Mouse (Mus musculus) activated CD4-positive, CD25-positive, alpha-beta regulatory T cell, adult 4 months (primary cell): ENCODE results near the gene Mapk6. TPM values are rescaled to one million over a fixed set of nuclear protein-coding genes. Genes with fewer than 3 reads are reported as not detected.
A peak's percentile ranks its signal among the peaks of the same experiment; 100 is the strongest.
"Not testable (repeated sequence)": the region's sequence is repeated elsewhere in the genome, so short reads cannot be mapped to it uniquely, and the experiment has no call there.

Experiments used
- ATAC-seq: one replicate; pipeline ENCODE4 v1.8.0; 2017
- polyA plus RNA-seq, 2 experiments: library from polyadenylated mRNA; unstranded; fragments of 100-300 nt; shearing (Covaris generic); gene quantifications; one replicate each; pipeline ENCODE4 v1.2.1; 2017

Mapk6 gene
- polyA plus RNA-seq, 2 experiments from 2014 or later: 43.5 to 51.0 TPM

- no peak for ATAC-seq
Observed at GRCm38 (mm10) chr9:75378774-75379173, 31.0 kb downstream of the Mapk6 start.

GRCm38 (mm10) chr9:75376428-75376827, 33.4 kb downstream of the Mapk6 start:
- no peak for ATAC-seq

GRCm38 (mm10) chr9:75375606-75376005, 34.2 kb downstream of the Mapk6 start:
- ATAC-seq: no peak

GRCm38 (mm10) chr9:75368779-75369178, 41.0 kb downstream of the Mapk6 start:
- ATAC-seq: no peak

- no peak for ATAC-seq
Observed at GRCm38 (mm10) chr9:75366191-75366590, 43.6 kb downstream of the Mapk6 start.

DNA sequence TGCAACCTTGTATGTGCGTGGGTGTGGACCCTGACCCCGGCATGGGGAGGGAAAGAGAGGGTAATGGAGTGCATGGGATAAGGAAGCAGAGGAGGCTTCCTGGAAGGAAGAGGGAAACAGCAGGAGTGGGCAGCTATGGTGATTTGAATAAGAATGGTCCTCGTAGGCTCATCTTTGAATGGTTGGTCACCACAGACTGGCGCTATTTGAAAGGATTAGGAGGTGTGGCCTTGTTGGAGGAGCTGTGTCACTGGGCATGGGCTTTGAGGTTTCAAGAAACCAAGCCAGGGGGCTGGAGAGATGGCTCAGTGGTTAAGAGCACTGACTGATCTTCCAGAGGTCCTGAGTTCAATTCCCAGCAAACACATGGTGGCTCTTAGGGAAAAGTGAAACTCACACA, 44.6 kb downstream of the Mapk6 start:
- ATAC-seq: no peak

- ATAC-seq: not testable (repeated sequence)
Observed at GRCm38 (mm10) chr9:75363702-75364101, 46.1 kb downstream of the Mapk6 start.

DNA sequence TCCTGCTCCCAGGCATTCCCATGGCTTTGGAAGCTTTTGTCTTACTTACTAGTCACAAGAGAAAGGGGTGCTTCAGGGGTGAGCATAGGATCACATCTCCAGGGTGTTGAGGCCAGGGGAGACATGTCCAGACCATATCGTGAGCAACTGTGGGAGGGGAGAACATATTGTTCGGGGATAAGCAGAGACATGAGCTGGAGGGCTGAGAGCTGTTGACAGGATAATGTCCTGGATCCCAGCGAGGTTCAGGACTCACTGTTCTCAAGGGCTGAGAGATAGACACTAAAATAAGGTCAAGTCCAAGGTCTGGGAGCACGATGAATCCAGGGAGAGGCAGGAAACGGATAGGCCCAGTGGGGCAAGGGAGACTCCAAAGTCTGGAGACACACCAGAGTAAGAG, 46.8 kb downstream of the Mapk6 start:
- ATAC-seq: no peak

DNA sequence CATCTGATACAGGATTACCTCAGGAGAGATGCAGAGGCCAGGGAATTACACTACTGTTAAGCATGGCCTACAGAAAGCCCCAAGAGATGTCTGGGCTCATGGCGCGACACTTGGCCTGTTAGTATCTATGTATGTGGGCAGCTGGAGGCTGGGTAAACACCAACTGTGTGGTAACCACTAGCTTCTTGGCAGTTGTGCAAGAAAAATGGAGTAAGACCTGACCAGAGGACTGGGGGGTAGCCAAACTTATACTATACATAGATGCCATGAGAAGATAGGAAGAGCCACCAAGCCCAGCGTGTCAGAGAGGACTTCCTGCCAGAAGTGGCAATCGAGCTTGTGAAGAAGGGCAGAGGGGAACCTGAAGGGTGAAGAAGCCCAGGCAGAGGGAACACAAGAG, 47.6 kb downstream of the Mapk6 start:
- no peak for ATAC-seq

DNA sequence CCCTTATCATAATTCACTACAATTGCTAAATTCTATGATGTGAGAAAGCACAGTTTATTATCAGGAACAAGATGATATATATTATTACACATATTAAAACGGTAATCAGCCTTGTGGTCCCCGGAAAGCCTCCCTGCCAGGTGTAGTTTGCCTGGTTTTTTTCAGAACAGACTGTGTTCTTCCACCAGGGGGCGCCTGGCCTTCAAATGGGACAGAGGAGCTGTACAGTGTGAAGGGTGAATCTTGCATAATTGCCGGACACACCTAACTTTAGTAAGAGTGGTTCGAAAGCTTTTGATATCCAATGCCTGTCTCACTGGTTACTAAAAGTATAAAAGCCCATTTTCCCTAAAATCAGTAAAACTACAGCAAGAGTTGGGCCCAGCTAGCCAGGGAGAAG, 48.1 kb downstream of the Mapk6 start:
- peak; percentile 80 for ATAC-seq

- no peak for ATAC-seq
Observed at GRCm38 (mm10) chr9:75357087-75357654, 52.6 kb downstream of the Mapk6 start.

- ATAC-seq: no peak
Observed at GRCm38 (mm10) chr9:75355783-75356182, 54.0 kb downstream of the Mapk6 start.

DNA sequence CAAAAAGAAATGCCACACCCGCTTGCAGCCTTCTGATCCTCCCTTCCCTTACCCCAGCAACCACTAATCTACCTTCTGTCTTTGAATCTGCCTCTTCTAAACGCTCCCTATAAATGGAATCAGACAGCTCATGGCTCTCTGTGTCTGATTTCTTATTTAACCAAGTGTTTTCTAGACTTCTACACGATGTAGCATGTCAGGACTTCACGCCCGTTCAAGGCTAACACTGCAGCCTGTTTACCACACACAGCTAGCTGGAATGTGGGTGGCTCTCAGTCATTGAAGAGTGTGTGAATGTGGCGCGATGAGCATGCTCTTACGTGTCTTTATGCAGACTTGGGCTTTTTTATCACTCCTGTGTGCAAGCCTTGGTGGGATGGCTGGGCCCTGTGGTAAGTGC, 56.7 kb downstream of the Mapk6 start:
- ATAC-seq: no peak

GRCm38 (mm10) chr9:75348641-75349040, 61.2 kb downstream of the Mapk6 start:
- no peak for ATAC-seq

DNA sequence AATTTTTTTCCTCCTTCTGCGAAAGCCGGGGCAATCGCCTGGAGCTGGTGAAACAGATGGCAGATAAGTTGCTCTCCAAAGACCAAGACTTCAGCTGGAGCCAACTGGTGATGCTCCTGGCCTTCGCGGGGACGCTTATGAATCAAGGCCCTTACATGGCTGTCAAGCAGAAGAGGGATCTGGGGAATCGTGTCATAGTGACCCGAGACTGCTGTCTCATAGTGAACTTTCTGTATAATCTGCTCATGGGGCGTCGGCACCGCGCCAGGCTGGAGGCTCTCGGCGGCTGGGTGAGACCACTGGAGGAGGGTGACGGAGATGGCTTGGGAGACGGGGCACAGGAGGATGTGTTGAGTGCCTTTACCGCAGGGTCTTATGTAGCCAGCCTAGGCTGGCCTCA, 61.7 kb downstream of the Mapk6 start:
- no peak for ATAC-seq

GRCm38 (mm10) chr9:75347458-75347857, 62.3 kb downstream of the Mapk6 start, which contains the start of gene Bcl2l10:
Gene Bcl2l10 (plus strand): TSS chr9:75347758.
- no peak for ATAC-seq

GRCm38 (mm10) chr9:75342433-75342832, 67.4 kb downstream of the Mapk6 start:
- no peak for ATAC-seq

- no peak for ATAC-seq
Observed at GRCm38 (mm10) chr9:75338016-75338415, 71.8 kb downstream of the Mapk6 start.

GRCm38 (mm10) chr9:75334440-75334839, 75.4 kb downstream of the Mapk6 start:
- ATAC-seq: no peak

DNA sequence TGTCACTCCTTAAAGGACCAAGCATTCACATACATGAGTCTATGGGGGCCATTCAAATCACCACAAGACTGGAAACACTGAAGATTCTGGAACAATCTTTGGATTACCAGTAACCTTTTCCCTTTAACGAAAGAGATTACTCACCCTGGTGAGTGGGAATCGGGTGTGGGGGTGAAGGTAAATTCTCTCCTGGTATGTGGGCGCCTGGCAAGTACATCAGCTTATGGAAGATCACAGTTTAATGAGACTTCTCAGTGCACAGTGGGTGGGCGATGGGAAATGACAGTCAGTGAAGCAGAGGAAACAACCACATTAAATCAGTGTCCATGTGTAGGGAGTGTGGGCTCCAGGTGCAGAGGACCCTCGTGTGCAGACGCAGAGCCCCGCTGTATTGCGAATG, 79.0 kb downstream of the Mapk6 start:
- ATAC-seq: no peak

- no peak for ATAC-seq
Observed at GRCm38 (mm10) chr9:75328047-75328446, 81.8 kb downstream of the Mapk6 start.

DNA sequence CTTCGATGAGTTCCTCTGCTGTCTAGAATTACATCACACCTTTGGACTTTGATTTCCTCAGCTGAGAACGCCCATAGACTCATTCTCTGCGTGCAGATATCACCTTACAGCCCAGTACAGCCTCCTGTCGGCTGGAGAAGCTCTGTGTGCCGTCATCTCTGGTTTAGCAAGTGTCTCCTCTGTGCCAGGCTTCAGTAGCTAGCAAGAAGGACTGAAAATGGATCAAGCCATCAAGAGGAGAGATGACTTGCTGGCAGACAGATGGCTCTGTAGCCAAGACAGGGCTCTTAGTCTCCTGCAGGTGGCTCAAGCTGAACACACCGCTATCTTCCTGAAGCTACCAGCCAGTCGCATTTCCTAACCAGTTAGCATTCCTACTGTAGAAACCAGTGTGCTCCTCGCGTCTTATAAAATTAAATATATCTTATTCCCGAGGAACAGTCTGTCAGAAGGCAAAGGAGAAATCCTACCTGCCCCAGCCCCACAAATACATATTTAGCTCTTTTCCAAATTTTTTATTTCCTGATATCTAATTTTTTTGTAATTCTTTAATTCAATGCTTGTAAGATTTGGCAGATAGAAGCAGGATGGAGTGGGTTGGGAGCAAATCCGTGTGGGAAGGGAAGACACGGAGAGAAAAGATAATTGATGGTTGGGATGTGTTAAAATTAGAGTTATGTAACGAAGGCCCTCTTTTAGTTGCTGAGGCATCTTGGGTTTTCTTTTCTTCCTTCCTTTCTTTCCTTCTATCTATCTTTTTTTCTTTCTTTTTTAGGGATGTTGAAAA, 87.5 kb downstream of the Mapk6 start:
- ATAC-seq: no peak

DNA sequence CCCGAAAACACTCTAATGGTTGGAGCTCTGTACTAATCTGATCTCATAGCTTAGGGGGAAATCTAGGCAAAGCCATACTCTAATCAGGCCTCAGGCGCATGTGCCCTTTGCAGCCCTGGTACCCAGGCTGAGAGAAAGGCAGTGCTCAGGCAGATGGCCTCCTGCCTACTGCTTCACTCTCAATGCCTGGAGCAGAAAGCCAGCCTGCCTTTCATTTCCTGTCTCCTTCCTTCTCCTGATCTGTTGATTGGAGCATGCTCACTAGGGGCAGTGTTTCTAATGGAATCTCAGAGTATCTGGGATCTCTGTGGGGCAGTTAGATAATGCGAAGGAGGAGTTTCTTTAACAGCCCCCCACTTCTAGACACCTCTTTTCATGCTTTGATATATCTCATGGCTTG, 90.4 kb downstream of the Mapk6 start:
- ATAC-seq: no peak
